Mouse (Mus musculus) thymus, adult 2 months (tissue): ENCODE measurements around the gene Bphl. TPM values are rescaled to one million over a fixed set of nuclear protein-coding genes. Genes with fewer than 3 reads are reported as not detected.

Experiments used
- DNase-seq: peaks from one replicate; pipeline ENCODE4 v3.0.0; 2021
- H3K27ac ChIP-seq: fragments of 200-500 bp; 2 replicates; pipeline ENCODE4 v1.5.1; 2012; ENCODE audit warnings: low read length, control low read depth; ENCODE audit not compliant: control insufficient read depth, insufficient read depth
- H3K27me3 ChIP-seq: fragments of 200-500 bp; 2 replicates; pipeline ENCODE4 v1.6.1; 2012; ENCODE audit warnings: mild to moderate bottlenecking, low read length, moderate library complexity, mixed read lengths; ENCODE audit not compliant: control insufficient read depth, insufficient read depth
- H3K36me3 ChIP-seq: fragments of 200-500 bp; 2 replicates; pipeline ENCODE4 v1.6.1; 2012; ENCODE audit warnings: mild to moderate bottlenecking, low read length, moderate library complexity; ENCODE audit not compliant: control insufficient read depth, insufficient read depth
- H3K4me1 ChIP-seq: fragments of 200-500 bp; replicated peaks from 2 replicates; pipeline ENCODE4 v1.6.1; 2012; ENCODE audit warnings: low read length; ENCODE audit not compliant: control insufficient read depth, insufficient read depth
- H3K4me3 ChIP-seq: fragments of 200-500 bp; 2 replicates; pipeline ENCODE4 v1.5.1; 2012; ENCODE audit warnings: mild to moderate bottlenecking, low read length, control low read depth, moderate library complexity; ENCODE audit not compliant: control insufficient read depth, insufficient read depth
- CTCF ChIP-seq: fragments of 200-500 bp; IDR thresholded peaks from 2 replicates; pipeline ENCODE4 v1.5.1; 2012; ENCODE audit warnings: mild to moderate bottlenecking, control low read depth, low read length, moderate library complexity, borderline replicate concordance; ENCODE audit not compliant: control insufficient read depth, poor library complexity, insufficient read depth; ENCODE audit errors: extremely low read depth
- POLR2A ChIP-seq: fragments of 200-500 bp; IDR thresholded peaks from 2 replicates; pipeline ENCODE4 v1.6.1; 2012; ENCODE audit warnings: mild to moderate bottlenecking, low read length, control low read depth, moderate library complexity; ENCODE audit not compliant: control insufficient read depth, poor library complexity, insufficient read depth; ENCODE audit errors: extremely low read depth
- WGBS: fragments of 180-500 bp; shearing (Covaris S2); methylation state at CpG from one replicate; pipeline ENCODE4 v1.1.7; 2018; 5-methylcytosine and 5-hydroxymethylcytosine counted together
- polyA plus RNA-seq: library from polyadenylated mRNA; depleted of rRNA; stranded (reverse); fragments of >200 nt; gene quantifications from 2 replicates; pipeline ENCODE4 v1.2.3, GENCODE M21; 2012

Bphl gene
- polyA plus RNA-seq, 1 experiment = 24.7 TPM

DNA sequence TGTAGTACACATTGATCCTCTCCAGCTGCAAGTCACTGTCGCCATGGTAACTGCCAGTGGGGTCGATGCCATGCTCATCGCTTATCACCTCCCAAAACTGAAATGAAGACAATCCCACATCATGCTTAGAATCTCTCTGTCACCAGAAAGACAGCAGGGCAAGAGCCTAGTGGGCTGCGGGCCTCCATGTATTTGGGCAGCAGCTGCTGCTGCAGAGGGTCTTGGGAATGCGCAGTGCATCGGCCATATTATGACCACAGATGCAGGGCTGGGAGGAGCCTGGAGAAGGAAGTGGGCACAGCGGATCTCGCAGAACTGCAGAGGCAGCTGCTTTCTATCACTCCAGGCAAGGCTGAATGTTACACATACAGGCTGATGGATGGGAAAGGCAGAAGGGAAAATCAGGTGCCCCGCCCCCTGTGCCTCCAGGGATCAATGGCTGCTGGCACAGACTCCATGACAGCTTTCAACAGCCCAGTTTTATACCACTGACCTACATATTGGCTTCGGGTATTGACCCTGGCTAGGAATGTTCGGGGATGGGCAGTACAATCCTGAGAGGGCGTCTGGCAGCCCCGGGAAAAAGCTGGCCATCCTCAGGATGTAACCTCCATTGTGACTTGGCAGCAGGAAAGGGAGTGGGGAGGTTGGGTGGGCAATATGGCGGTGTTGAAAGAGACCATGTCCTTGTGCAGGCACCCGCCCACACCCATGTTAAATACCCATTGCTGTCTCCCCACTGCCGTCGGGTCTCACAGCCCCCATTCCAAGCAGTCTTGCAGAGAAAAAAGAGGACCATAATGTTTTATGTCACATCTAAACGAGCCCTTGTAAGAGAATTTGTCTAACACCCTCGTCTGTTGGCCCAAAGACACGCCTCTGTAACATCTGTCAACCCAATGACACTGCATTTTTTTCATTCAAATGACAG lies 39.4 kb downstream of the Bphl start:
- 39% methylated on average over 20 of the region's 20 CpGs for WGBS
- TF ChIP-seq CTCF = peak; percentile 0; the same call in 1 of the 2 replicates
- no peak for TF ChIP-seq POLR2A
- no peaks in the 10 kb centered on the region for H3K27me3 ChIP-seq
- peaks cover 7% of the 10 kb centered on the region; the same call in 1 of the 2 replicates for H3K36me3 ChIP-seq
- H3K4me1 ChIP-seq = peaks cover 23% of the 10 kb centered on the region
- DNase-seq = no peak
- peak overlapping the region; percentile 51 for H3K4me3 ChIP-seq
- H3K27ac ChIP-seq = peak overlapping the region; percentile 4; the same call in 1 of the 2 replicates

- H3K4me3 ChIP-seq = peak within 1 kb of the TSS; percentile 97
- 1% methylated on average over 45 of the region's 45 CpGs for WGBS
- peak within 1 kb of the TSS; percentile 32; the same call in 1 of the 2 replicates for H3K27ac ChIP-seq
- peak; percentile 91 for DNase-seq
- H3K27me3 ChIP-seq = no peaks in the 10 kb centered on the region
- H3K4me1 ChIP-seq = peaks cover 23% of the 10 kb centered on the region
- TF ChIP-seq POLR2A = peak; percentile 90
- TF ChIP-seq CTCF = peak; percentile 56; the same call in 1 of the 2 replicates
- peaks cover 7% of the 10 kb centered on the region; the same call in 1 of the 2 replicates for H3K36me3 ChIP-seq
Measured at GRCm38 (mm10) chr13:34077492-34078271, 40.3 kb downstream of the Bphl start, which contains the start of gene Tubb2a. Gene Tubb2a (minus strand): TSS chr13:34078007.

- Histone ChIP-seq H3K27me3 (no peaks in the 10 kb centered on the region), H3K4me1 (peaks cover 23% of the 10 kb centered on the region), H3K27ac (peak overlapping the region; percentile 32; the same call in 1 of the 2 replicates), H3K36me3 (peaks cover 4% of the 10 kb centered on the region; the same call in 1 of the 2 replicates), H3K4me3 (peak overlapping the region; percentile 97)
- TF ChIP-seq POLR2A (no peak), CTCF (no peak)
- WGBS = 20% methylated on average over 16 of the region's 16 CpGs
- DNase-seq = no peak
Measured at GRCm38 (mm10) chr13:34078500-34079280, 41.3 kb downstream of the Bphl start.

- Histone ChIP-seq H3K27me3 (no peaks in the 10 kb centered on the region), H3K4me3 (no peak overlapping the region), H3K4me1 (peaks cover 23% of the 10 kb centered on the region), H3K27ac (no peak overlapping the region), H3K36me3 (peaks cover 3% of the 10 kb centered on the region; the same call in 1 of the 2 replicates)
- no peak for DNase-seq
- WGBS = 98% methylated on average over 3 of the region's 3 CpGs
- TF ChIP-seq CTCF (no peak), POLR2A (no peak)
Measured at GRCm38 (mm10) chr13:34079801-34080200, 42.4 kb downstream of the Bphl start.

DNA sequence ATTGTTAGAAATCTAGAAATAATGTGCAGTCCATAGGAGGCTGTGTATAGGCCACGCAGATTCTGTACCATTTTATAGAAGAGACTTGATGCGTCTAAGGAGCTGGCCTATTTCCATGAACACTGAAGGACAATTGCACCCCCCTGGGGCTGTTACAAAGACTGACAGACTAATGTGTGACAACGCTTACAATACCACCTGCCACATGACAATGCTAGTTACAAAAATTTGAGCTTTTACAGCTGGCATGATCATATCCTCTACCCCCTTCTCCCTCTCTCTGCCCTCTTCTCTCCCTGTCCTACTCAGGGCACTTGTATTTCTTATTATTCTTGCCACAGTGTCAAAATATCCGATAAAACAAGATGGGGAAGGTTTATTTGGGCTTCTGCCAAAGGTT lies 44.5 kb downstream of the Bphl start:
- 93% methylated on average over 4 of the region's 4 CpGs for WGBS
- no peak for DNase-seq
- no peaks in the 10 kb centered on the region for H3K27me3 ChIP-seq
- H3K36me3 ChIP-seq = no peaks in the 10 kb centered on the region
- no peak for TF ChIP-seq CTCF
- no peak for TF ChIP-seq POLR2A
- H3K27ac ChIP-seq = no peak overlapping the region
- H3K4me1 ChIP-seq = peaks cover 12% of the 10 kb centered on the region
- no peak overlapping the region for H3K4me3 ChIP-seq
